Mouse (Mus musculus) embryonic fibroblast, embryonic 13.5 days (primary cell): Measurements from ENCODE around the gene Rae1.

Source experiments
- CTCF ChIP-seq: IDR thresholded peaks from 2 replicates; pipeline ENCODE4 v1.5.1; 2011; ENCODE audit warnings: mild to moderate bottlenecking, control low read depth, low read length, moderate library complexity, borderline replicate concordance; ENCODE audit not compliant: insufficient read depth
- POLR2A ChIP-seq: IDR thresholded peaks from 2 replicates; pipeline ENCODE4 v1.6.1; 2011; ENCODE audit warnings: low read depth, mild to moderate bottlenecking, control low read depth, low read length, moderate library complexity

GRCm38 (mm10) chr2:173063219-173063618 is 63.3 kb downstream of the Rae1 start:
- no peak for TF ChIP-seq CTCF
- TF ChIP-seq POLR2A, result no peak
